Mouse (Mus musculus): ENCODE data around the gene Xrcc4. TPM values are rescaled to one million over a fixed set of nuclear protein-coding genes. Genes with fewer than 3 reads are reported as not detected.

Gene Xrcc4
- 21.7 TPM for polyA plus RNA-seq (2017; shearing (Covaris generic))

DNA sequence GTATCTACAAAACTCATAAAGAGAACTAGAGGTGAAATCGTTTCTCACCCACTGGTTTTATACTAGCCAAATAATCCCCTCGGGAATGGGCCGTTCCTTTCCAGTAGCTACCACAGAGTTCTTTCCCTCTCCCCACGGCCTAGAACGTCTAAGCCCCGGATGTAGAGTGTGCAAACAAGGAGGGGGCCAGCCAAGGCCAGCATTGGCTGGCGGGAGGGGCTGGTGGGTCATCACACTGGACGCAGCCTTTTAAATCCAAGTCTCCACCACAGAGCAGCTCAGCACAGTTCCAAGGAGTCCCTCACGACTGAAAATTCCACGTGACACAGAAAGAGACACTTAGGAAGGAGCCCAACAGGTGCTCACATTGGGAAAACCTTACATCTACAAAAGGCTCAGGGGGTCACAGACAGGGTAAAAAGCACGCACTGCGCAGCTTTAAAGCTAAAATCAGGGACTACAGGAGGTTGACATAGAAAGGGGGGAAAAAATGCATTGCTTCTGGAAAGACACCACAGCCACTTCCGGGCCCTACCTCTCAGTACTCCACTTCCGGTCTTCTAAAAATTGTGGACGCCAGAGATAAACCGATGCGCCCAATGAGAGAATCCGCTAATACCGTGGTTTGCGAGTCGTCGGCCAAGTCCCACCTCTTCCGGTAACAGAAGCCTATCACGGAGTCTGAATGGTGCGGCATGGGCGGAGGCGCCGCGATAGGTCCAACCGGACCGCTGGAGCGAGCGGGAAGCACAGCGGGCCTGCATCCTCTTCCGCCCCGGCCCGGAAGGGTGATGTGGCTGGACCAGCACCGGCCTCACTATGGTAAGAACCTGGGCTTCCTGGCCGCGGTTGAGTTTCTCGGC, at the start of gene Xrcc4, which contains the start of gene Tmem167:
Gene Xrcc4 (minus strand): TSS at position 647 of the 863 bp plus-strand sequence.
Gene Tmem167 (plus strand): TSS at position 162 of the 863 bp plus-strand sequence.

DNA sequence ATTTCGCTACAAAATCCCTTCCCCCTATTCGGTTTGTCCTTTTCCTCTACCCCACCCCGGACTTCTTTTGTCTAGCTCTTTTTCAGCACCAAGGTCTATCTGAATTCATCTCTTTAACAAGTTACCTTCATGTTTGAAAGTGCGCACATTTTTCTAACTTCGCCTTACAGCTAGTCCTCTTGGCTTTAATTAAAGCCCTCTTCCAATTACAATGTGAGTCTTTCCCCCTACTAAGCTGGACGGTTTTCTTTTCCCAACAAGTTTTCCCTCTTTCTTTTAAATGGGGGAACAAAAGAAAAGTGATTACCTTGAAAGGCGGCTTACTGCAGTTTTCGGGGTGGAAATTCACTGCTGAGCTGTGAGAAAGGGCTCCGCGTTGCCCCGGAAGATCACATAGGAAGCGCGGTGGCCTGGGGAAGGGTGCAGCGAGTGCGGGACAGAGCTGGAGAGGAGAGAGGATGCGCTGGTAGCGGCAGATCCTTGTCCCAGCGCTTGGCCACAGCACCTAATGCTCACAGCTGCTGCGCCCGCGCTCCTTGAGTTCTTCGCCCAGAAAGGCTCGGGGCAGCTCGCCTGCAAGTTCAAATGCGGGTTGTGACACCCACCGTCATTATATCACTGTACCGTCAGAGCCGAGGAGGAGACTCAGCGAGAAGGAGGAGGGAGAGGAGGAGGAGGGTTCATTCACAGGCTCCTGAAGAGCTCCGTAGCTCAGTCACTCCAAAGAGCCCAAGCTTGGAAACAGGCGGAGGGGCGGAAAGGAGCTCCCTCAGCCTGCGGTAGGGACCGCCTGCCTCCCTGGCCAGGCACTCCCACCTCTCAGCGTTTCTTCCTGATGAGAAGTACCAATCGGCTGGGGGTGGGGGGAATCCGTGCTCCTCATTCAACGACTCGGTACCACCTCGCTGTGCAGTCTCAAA, 347.4 kb downstream of the Xrcc4 start, which contains the start of gene Vcan:
Gene Vcan (minus strand): TSS at position 744 of the 920 bp plus-strand sequence.

Other genes with a start within 250 kb of the Xrcc4 start
- 24.1 TPM for gene Tmem167, start 485 bp downstream of the Xrcc4 start, polyA plus RNA-seq (2017; shearing (Covaris generic))